Mouse (Mus musculus): ENCODE results near the gene 4933412E24Rik.

4933412E24Rik gene

DNA sequence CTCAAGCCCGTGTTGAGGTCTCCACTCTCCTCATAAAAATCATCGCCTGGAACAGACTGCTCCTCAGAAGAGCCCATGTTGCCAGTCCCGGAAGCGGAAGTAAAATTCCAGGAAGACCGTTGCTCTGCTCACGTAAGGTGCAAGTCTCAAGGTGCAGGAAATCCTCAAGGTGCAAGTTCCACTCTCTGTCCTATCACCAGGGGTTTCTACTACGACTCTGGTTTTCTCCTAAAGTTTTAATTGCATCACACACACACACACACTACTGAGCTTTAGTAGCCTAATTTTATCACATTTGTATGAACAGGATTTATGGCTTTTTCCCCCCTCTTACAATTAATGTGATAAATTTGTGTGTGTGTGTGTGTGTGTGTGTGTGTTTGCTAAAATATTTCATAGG is at the start of gene 4933412E24Rik:
Gene 4933412E24Rik (minus strand): TSS at position 101 of the 400 bp plus-strand sequence.
- DNase-seq (ENCODE audit: low read depth, low spot score), result no peak

DNA sequence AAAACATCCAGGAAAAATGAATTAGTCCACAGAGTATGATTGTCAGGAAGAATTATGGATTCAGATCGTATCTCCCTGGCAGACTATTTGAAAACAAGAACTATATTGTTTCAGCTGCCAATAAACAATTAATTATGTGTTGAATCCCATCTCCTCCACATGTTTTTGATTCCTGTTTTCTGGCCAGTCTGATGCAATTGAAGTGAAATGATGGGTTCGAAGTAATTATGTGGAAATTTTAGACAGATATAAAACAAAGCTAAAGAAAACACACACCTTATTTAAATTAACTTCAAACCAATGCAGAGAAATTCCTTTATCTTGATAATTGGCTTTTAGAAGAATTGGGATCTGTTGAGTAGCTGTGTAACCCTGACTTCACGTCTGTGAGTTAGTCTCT is 14.3 kb upstream of the 4933412E24Rik start:
- no peak for DNase-seq (ENCODE audit: low read depth, low spot score)

DNA sequence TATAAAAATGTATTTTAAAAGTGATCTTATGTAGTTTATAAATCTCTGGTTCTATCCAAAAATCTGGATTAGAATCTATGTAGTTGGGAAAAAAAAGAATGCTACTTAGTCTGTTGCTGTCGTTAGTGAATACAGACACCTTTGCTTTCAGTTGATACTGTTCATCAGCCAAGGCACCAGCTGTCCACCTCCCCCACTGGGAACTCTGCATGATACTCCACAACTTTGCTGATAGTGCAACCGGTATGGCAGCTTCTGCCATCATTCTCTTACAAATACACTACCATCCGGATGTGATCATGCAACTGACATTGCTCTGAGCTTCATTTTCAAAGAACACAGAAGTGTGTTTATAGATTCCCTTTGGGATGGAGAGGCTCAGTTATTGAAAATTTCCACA is 4.8 kb upstream of the 4933412E24Rik start:
- DNase-seq (ENCODE audit: low read depth, low spot score), result no peak

DNA sequence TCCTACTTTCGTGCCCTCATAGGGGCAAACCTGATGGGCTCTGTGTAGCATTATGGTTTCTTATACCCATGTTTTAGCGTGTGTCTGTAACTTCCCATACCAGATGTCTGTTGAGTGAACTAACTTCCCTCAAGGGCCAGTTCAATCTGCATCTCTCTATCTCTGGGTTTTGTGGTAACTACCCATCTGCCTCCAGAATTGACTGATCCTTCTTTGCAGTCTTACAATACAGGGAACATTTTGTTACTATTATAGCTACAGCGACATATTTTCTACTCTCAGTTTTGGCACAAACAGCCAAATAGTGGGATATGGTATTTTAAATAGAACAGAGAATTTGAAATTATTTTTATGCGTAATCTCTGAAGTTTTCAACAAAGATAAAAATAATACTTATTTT is 6.2 kb downstream of the 4933412E24Rik start:
- DNase-seq (ENCODE audit: low read depth, low spot score), result no peak

DNA sequence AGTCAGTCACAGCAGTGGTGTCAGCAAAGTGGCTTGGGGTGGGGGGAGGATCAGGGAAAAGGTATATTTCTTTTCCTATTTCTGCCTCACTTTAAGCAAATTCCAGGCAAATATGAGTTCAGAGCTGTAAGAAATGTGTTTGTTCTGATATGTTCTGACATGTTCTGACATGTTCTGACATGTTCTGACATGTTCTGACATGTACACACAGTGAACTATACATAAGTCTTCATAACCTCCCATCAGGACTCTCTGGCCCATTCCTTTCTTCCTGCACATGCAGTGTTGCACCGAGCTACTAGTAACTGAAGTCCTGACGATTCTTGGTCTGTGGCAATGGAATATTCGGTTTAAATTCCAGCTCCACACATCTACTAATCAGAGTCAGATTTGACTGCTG is 6.8 kb downstream of the 4933412E24Rik start:
- DNase-seq (ENCODE audit: low read depth, low spot score), result no peak

DNA sequence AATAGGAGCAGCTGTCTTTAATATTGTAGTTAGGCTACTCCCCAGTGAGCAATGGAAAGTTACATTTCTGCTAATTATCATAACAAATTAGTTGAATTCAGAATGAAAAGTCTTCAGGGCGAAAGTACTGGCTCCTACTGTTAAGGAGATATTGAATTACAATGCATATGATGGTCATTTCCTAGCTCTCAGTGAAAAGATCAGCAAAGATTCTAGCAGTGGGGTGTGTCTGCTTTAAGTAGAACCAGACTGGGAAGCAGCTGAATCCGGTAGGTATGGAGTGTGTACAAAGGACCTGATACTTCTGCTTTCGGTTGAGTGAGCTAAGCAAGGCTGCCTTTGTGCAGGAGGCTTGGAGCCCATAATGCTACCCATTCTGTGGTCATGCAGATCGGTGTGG is 32.6 kb downstream of the 4933412E24Rik start:
- no peak for DNase-seq (ENCODE audit: low read depth, low spot score)

DNA sequence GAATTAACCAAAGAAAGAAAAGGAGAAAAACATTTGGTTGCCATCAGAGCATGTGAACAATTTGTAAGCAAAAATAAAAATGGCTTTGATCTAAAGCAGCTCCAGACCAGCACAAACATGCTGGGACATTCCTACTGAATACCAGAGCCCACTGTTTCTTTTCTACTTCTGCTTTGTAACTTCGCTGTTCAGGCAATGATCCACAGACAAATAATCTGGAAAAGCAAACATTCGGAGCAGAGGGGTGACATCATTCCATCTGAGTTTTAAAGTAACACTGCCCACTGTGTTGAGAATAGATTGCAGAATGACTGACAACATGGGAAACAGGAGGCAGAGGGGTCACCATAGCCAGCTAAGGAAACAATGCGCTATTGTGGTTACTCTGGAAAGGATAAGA is 41.1 kb downstream of the 4933412E24Rik start:
- DNase-seq (ENCODE audit: low read depth, low spot score), result no peak

DNA sequence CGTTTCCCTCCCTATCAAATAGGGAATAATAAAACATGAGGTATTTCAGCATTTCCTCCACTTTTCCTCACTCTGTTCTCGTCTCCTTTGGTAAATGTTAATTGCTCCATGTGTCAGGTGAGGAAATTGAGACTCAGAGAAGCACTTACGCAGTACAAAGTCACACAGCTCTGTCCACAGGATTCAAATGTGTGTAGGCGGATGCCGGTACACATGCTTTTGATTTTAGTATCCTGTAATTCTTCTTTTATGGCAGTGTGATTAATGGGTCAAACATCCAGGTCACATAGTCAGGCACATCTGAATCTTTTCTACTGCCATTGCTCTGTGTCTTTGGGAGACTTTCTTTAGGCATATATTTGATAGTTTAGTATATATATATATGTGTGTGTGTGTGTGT is 41.8 kb downstream of the 4933412E24Rik start:
- DNase-seq (ENCODE audit: low read depth, low spot score), result no peak

DNA sequence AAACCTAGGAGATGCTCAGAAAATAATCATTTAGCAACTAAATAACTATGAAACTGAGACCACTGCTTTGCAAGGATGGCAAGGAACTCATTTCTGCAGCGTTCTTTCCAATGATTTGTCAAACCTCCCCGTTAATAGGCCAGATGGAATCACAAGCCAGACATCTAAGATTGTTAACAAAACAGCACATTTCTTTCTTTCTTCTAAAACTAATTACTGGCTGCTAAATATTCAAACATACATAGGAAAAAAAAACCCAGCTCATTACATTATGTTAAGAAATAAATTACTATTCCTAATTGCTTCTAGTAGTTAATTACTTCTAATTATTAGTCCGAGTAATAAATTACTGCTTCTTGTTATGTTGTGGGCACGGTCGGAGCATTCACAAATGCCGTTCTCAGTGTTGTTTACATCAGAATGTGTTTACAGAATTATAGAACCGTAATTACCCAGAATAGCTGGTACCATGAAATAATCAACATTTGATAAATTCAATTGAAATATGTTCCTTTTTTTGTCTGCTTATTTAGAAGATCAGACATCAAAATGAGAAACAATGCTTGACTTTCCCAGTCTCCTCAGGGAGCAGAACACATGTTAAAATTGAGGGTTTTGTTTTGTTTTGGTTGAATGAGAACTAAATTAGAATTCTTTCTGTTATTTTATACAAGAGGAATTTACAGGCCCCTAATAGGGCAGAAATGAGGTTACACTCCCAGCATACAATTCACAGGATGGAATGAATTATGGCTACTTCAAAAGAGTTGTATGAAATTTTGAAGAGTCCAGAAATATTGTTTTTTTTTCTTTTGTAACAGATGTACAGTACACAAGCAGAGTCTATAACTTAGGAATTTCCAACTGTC is 42.5 kb downstream of the 4933412E24Rik start:
- DNase-seq (ENCODE audit: low read depth, low spot score), result no peak

All from retina, adult 2 months (tissue).